Mouse (Mus musculus): ENCODE data around the gene Vps52. TPM values are rescaled to one million over a fixed set of nuclear protein-coding genes. Genes with fewer than 3 reads are reported as not detected.

The Vps52 gene
- total RNA-seq (2021) (10 to 100 TPM; 52.8 to 55.1 TPM), polyA plus RNA-seq (2012; rRNA removed) (88.4 and 107 TPM in 2 replicates)
- long read RNA-seq, transcript Vps52-201 (20 exons, 3,383 nt) = major isoform, 68 of 92 reads
- long read RNA-seq, partial matches to known transcripts = 4 of 92 reads
- long read RNA-seq, other reads (novel, unspliced or antisense) = 20 of 92 reads

DNA sequence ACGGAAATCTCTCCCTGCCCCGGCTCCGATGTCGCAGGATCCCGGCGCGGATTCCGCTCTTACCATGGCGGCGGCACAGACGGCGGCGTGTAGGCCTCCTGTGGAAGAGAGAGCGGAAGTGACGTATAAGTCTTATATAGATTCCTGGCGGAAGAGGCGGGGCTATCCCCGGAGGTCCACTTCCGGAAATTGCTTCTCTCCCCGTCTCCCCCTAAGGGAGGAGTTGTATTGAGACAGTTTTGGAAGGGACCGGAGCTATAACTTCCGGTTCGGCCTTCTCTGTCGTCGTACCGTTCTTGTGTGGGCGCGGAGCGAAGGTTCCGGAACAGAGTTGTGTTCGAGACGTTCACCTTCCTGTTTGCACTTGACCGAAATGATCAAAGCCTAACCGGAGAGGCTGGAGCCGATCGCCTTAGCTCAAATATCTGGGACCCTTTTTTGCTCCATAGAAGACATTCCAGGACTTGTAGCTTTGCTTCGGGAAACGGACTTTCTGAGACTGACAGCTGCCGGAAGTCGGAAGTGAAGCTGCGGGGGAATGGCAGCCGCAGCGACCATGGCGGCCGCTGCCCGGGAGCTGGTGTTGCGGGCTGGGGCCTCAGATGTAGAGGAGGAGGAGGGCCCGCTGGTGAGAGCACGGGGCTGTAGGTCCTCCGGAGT is at the start of gene Vps52, which contains the start of gene Rps18:
TSS of gene Vps52 (plus strand) at position 258 of the 660 bp plus-strand sequence.
TSS of gene Rps18 (minus strand) at position 447 of the 660 bp plus-strand sequence.
- DNase-seq = peak; percentile 95

- peak; percentile 56 for DNase-seq
Observed at GRCm38 (mm10) chr17:33908331-33909076, 47.1 kb upstream of the Vps52 start.

GRCm38 (mm10) chr17:33909077-33909868 is 46.3 kb upstream of the Vps52 start, which contains the start of gene Daxx:
Gene Daxx, plus strand, starts transcription at chr17:33909414.
- peak; percentile 100 for DNase-seq

DNA sequence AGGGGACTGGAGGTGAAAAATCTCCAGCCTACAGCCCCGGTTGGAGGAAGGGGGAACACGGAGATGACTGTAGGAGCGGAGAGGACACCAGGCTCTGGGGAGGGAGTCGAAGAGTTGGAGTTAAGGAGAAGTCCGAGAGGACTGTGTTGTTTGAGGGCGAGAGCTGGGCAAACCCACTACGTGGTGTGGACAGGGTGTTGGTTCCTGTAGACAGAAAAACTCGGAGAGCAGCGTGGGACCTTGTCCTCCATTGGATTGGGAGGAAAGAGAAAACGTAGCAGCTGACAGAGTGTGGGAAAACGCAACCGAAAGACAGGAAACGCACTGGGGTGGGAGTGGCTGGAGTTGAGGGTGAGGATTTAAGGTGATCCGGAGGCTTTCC is 45.8 kb upstream of the Vps52 start:
- peak; percentile 80 for DNase-seq

- DNase-seq = no peak
Observed at GRCm38 (mm10) chr17:33910346-33911051, 45.1 kb upstream of the Vps52 start.

DNA sequence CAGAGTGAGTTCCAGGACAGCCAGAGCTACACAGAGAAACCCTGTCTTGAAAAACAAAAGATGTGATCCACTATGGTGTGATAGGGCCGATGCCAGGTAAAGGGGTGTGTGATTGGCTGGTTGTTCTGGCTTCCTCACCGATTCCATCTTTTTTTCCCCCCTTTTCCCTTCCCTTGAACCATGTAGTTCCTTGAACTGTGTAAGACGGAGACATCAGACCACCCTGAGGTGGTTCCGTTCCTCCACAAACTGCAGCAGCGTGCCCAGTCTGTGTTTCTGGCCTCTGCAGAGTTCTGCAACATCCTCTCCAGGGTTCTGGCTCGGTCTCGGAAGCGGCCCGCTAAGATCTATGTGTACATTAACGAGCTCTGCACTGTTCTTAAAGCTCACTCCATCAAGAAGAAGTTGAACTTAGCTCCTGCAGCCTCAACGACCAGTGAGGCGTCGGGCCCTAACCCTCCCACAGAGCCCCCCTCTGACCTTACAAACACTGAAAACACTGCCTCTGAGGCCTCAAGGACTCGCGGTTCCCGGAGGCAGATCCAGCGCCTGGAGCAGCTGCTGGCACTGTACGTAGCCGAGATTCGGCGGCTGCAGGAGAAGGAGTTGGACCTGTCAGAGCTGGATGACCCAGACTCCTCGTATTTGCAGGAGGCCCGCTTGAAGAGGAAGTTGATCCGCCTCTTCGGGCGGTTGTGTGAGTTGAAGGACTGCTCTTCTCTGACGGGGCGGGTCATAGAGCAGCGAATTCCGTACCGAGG is 44.4 kb upstream of the Vps52 start:
- DNase-seq = no peak

DNA sequence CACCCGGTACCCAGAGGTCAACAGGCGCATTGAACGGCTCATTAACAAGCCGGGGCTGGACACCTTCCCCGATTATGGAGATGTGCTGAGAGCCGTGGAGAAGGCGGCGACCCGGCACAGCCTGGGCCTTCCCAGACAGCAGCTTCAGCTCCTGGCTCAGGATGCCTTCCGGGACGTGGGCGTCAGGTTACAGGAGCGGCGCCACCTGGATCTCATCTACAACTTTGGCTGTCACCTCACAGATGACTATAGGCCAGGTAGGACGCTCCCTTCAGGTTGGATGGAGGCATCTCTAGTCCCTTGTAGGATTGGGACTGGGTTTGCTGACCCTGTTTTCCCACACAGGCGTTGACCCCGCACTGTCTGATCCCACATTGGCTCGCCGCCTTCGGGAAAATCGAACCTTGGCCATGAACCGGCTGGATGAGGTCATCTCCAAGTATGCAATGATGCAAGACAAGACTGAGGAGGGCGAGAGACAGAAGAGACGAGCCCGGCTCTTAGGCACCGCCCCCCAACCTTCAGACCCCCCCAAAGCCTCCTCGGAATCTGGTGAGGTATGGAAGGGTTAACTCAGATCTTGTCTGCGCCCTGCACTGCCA is 43.7 kb upstream of the Vps52 start:
- DNase-seq = peak; percentile 16

DNA sequence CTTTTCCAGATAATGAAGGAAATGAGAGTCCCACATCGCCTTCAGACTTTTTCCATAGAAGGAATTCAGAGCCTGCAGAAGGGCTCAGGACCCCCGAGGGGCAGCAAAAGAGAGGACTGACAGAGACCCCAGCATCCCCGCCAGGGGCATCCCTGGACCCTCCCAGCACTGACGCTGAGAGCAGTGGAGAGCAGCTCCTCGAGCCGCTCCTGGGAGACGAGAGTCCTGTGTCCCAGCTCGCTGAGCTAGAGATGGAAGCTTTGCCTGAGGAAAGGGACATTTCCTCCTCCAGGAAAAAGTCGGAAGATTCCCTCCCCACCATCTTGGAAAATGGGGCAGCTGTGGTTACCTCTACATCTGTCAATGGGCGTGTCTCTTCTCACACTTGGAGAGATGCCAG is 42.3 kb upstream of the Vps52 start:
- no peak for DNase-seq

DNA sequence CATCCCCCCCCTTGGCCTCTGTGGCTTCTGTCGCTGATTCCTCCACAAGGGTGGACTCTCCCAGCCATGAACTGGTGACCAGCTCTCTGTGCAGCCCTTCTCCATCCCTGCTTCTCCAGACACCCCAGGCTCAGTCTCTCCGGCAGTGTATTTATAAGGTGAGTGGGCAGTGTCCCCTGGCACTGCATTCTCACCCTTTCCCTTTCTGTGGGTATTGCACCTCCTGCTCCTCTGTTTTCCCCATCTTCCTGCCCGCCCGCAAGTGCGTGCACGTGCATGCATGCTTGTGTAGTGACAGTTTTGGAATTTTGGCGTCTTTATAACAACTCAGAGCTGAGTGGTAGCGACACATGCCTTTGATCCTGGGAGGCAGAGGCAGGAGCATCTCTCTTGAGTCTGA is 41.7 kb upstream of the Vps52 start:
- DNase-seq = no peak

DNA sequence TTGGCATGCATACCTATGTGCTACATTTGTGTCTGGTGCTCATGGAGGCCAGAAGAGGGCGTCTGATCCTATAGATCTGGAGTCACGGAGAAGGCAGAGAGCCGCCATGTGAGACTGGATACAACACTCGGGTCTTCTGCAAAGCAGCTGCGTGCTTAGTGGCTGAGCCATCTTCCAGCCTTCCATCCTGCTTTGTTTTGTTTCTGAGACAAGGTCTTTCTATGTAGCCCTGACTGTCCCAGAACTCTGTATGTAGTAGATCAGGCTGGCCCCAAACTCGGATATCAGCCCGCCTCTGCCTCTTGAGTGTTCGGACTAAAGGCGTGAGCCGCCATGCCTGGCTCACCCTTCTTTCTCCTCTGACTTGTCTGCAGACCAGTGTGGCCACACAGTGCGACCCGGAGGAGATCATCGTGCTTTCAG is 40.6 kb upstream of the Vps52 start:
- DNase-seq = no peak

GRCm38 (mm10) chr17:33915671-33916250 is 39.9 kb upstream of the Vps52 start, which contains the start of the genes Tapbp and Zbtb22:
Gene Tapbp, plus strand, starts transcription at chr17:33915899.
Gene Zbtb22, plus strand, starts transcription at chr17:33915904.
- peak; percentile 97 for DNase-seq

DNA sequence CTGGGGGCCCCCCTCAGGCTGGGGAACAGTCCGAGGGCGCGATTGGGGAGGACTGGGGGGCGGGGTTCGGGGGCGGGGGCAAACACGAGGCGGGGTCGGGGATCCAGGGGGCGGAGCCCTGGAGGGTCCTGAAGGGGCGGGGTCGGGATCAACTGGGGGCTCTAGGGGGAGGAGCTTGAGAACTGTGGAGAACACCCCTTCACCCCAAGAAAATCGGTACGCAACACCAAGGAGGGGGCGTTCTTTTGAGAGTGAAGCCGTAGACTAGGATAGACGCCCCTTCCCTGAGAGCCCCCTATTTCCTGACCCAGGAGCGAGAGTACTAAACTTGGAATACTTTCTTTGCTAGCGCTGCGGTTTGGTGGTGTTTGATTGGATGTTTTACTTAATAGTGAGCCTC is 39.3 kb upstream of the Vps52 start:
- DNase-seq = no peak

GRCm38 (mm10) chr17:33916847-33917655 is 38.6 kb upstream of the Vps52 start:
- DNase-seq = peak; percentile 28

GRCm38 (mm10) chr17:33917656-33918292 is 37.8 kb upstream of the Vps52 start:
- peak; percentile 26 for DNase-seq

GRCm38 (mm10) chr17:33918293-33919203 is 37.1 kb upstream of the Vps52 start:
- peak; percentile 39 for DNase-seq

DNA sequence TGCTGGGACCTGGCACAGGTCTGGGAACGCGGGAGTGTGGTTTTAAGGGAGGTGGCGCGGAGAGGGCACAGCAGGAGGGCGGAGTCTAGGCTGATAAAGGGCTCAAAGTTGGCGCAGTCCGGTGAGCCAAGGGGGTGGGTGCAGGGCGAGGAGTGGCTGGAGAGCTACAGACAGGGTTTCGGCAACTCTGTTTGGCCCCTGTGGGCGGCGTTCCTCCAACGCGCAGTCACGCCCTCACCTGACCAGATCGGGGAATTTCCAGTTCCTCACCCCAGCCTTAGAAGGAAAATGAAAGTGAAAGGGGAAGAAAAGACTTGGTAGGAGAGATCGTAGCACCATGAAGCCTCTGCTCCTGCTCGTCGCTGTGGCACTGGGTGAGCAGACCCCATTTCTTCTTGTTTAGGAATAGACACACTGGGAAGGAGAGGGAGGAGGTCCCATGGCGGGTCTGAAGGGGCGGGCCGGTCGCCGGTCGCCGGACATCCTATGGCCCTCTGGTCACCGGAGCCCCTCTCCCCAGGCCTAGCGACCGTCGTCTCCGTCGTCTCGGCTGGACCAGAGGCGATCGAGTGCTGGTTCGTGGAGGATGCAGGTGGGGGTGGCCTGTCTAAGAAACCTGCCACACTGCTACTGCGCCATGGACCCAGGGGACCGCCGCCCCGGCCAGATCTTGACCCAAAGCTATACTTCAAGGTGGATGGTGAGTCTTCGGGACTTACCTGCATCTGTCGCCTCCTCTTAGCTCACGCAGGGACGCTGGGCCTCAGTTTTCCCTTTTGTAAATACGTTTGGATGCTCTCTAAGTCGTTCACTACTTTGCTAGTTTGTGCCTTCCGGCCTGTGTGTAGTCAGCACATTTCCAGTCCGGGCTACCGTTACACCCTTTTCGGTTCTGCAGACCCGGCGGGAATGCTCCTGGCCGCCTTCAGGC is 36.0 kb upstream of the Vps52 start:
- peak; percentile 93 for DNase-seq
